8 mouse cellular contexts compared by ENCODE assay signal in the genomic region with DNA sequence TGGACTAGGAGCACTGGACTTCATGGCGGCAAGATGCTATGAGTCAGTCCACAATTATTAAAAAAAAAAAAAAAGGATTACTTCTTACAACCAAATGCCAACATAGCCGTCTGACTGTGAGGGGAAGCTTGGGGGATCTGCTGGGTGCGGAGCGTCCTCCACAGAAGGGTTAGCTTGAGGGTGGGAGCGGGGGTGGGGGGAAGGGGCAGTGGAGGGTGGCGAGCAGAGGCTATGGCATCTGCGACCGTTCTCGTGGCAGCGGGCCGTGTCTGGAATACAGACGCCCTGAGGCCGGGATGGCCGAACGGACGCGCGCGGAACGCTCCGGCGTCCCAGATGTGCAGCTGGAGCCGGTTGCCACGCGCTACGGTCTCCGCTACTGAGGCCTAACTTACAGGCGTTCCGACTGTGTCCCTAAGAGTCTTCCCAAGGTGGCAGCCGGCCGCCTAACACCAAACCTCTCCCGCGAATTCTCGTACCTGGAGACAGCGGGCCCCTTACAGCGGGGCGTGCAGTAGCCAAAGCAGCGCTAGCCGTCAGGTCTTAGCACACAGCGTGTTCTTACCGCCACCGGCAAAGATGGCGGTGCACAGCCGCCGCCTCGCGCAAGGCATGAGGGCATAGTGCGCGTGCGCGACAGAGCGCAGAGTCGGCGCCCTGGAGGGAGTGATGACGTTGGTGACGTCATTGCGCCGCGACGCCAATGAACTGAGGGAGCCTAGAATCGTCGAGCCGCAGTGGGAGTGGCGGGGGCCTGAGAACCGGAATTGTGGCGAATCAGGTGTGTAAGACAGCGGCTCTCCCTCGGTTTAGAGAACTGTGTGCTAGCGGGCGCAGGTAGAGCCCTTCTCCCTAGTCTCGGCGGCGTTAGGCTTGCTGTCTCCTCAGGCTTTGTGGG. TPM values are rescaled to one million over a fixed set of nuclear protein-coding genes. Genes with fewer than 3 reads are reported as not detected.
DNase-seq lines count a peak whose midpoint lies in the region; ATAC-seq and TF ChIP-seq lines count a peak whose summit lies in the region.

A gene (minus strand): TSS at position 677 of the 898 bp plus-strand sequence.
A gene (plus strand): TSS at position 757 of the 898 bp plus-strand sequence.

- 0 out of 2 replicates have a peak within 1 kb of the TSS, but pooled peaks have one; percentile 47 for H3K27ac ChIP-seq in cortical plate, adult 2 months (ENCODE audit: insufficient read depth, low read length)

- H3K27me3 ChIP-seq in megakaryocyte, embryonic 14.5 days (replicated peaks), result no peaks in the 10 kb centered on the region

- peak; percentile 92 to 96 for DNase-seq in gastrocnemius, adult 8-10 months (ENCODE audit: low spot score in 2 of 2)
- DNase-seq in hindlimb bud, embryonic 11.5 days (ENCODE audit: extremely low spot score, low read depth, low spot score), result peak; percentile 98
- peak; percentile 96 to 99 for DNase-seq in left cerebral cortex, adult 8-10 months (ENCODE audit: low spot score in 2 of 2)
- DNase-seq in right cerebral cortex, postnatal 10 days (ENCODE audit: low spot score in 2 of 2), result peak; percentile 99 to 100
- DNase-seq in urinary bladder, postnatal 25 days (ENCODE audit: low spot score), result peak; percentile 99

- H3K4me3 ChIP-seq in cortical plate, adult 2 months (ENCODE audit: insufficient read depth, low read length), result peak within 1 kb of the TSS; percentile 88
- peak within 1 kb of the TSS; percentile 98 for H3K4me3 ChIP-seq in megakaryocyte, embryonic 14.5 days (replicated peaks)

- TF ChIP-seq POLR2A in cortical plate, adult 2 months (IDR thresholded peaks at IDR 0.05; ENCODE audit: extremely low read depth, insufficient read depth, low read length), result peak; percentile 74; the same call in 1 of the 2 replicates

- H3K36me3 ChIP-seq in megakaryocyte, embryonic 14.5 days (replicated peaks; ENCODE audit: low read length), result peaks cover 40% of the 10 kb centered on the region

- ATAC-seq in activated CD4-positive, CD25-positive, alpha-beta regulatory T cell, adult 4 months, result peak; percentile 98

- no peaks in the 10 kb centered on the region for H3K9me3 ChIP-seq in megakaryocyte, embryonic 14.5 days

- no peaks in the 10 kb centered on the region; the same call in 1 of the 2 replicates for H3K4me1 ChIP-seq in cortical plate, adult 2 months (ENCODE audit: control insufficient read depth, insufficient read depth, low read length)
- H3K4me1 ChIP-seq in megakaryocyte, embryonic 14.5 days, result peaks cover 12% of the 10 kb centered on the region; the same call in 1 of the 2 replicates

- TF ChIP-seq CTCF in cortical plate, adult 2 months (IDR thresholded peaks at IDR 0.05; ENCODE audit: extremely low read depth, insufficient read depth, low read length), result no peak

RNA-seq across cellular contexts. Expression of the first gene that starts in this region (rescaled TPM):
- polyA plus RNA-seq in activated CD4-positive, CD25-positive, alpha-beta regulatory T cell, adult 4 months (2017; shearing (Covaris generic)), result 10 to 100 TPM; 73.8 to 82.0 TPM
- polyA plus RNA-seq in cortical plate, adult 2 months (2012; rRNA removed), result 44.1 and 45.8 TPM in 2 replicates
- 10 to 100 TPM; 41.7 to 50.3 (median 43.2) TPM for total RNA-seq in gastrocnemius, adult 8-10 months (2022)
- 10 to 100 TPM; 61.1 to 66.6 (median 63.1) TPM for total RNA-seq in left cerebral cortex, adult 8-10 months (2022)
- polyA plus RNA-seq in megakaryocyte, embryonic 14.5 days (2012; ENCODE audit: insufficient read depth, low replicate concordance), result 0.86 and 6.5 TPM in 2 replicates

RNA-seq across cellular contexts. Expression of the second gene that starts in this region (rescaled TPM):
- 10 to 100 TPM; 23.2 to 25.3 TPM for polyA plus RNA-seq in activated CD4-positive, CD25-positive, alpha-beta regulatory T cell, adult 4 months (2017; shearing (Covaris generic))
- polyA plus RNA-seq in cortical plate, adult 2 months (2012; rRNA removed), result 7.2 and 8.1 TPM in 2 replicates
- 1 to 10 TPM; 2.5 to 4.0 (median 3.2) TPM for total RNA-seq in gastrocnemius, adult 8-10 months (2022)
- 1 to 10 TPM; 5.8 to 9.9 (median 6.6) TPM for total RNA-seq in left cerebral cortex, adult 8-10 months (2022)
- 0.04 TPM in 1 of 2 replicates, not detected in the other for polyA plus RNA-seq in megakaryocyte, embryonic 14.5 days (2012; ENCODE audit: insufficient read depth, low replicate concordance)

Comparison
In these comparisons a context has a peak if more than half of its experiments do, and no peak if none do; other contexts are left out.
1. Peak in every context shown above with its lines: DNase-seq, ATAC-seq, H3K4me3 ChIP-seq and H3K27ac ChIP-seq.